Mouse (Mus musculus) liver, embryonic 14.5 days (tissue): ENCODE measurements around the gene Fpr1.

Experiments used
- CTCF ChIP-seq: IDR thresholded peaks from 2 replicates; pipeline ENCODE4 v1.5.1; 2016; ENCODE audit warnings: antibody characterized with exemption, low read depth, control low read depth
- EP300 ChIP-seq: IDR thresholded peaks from 2 replicates; pipeline ENCODE4 v1.6.1; 2016; ENCODE audit warnings: antibody characterized with exemption, low read depth

DNA sequence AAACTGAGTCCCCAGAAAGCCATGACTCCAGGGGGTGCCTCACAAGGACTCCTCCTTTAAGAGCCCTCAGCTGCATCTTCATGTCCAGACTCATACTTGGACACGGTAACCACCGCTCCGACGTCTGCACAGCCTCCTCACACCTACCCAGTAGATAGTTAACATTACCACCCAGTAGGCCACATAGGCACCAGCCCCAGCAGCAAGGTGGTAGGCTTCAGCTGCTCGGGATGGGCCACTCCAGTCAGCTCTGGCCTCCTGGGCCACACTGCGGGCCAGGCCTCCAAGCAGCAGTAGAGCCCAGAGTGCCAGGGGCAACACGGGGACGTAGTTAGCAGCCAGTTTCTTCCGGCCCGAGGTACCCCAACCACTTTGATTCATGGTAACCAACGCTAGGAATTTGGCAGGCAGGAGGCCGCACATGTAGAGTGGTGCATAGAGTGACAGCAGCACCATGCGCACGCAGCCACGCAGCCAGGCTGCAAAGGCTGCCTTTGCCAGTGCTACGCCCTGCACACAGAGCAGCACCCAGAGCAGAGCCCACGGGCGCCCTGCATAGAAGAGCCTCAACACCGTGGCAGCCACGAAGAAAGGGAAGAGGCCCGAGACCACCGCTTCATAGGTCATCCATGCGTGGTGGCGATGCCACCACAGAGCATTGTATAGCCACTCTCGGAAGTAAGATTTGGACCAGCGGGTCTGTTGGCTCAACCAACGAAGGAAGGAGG is 40.0 kb downstream of the Fpr1 start:
- TF ChIP-seq CTCF, result no peak
- no peak for TF ChIP-seq EP300
